Mouse (Mus musculus) heart, adult 2 months (tissue): Measurements from ENCODE around the gene Cchcr1. TPM values are rescaled to one million over a fixed set of nuclear protein-coding genes. Genes with fewer than 3 reads are reported as not detected.

ENCODE experiments used
- DNase-seq, 2 experiments: peaks; one replicate each; pipeline ENCODE4 v3.0.0; 2021
- H3K27ac ChIP-seq: fragments of 200-600 bp; 2 replicates; pipeline ENCODE4 v1.8.1; 2022
- H3K27me3 ChIP-seq: fragments of 200-500 bp; 2 replicates; pipeline ENCODE4 v1.6.1; 2012; ENCODE audit warnings: mild to moderate bottlenecking, low read length, inconsistent platforms, mixed read lengths; ENCODE audit not compliant: control insufficient read depth, insufficient read depth
- H3K36me3 ChIP-seq: fragments of 200-500 bp; 2 replicates; pipeline ENCODE4 v1.6.1; 2012; ENCODE audit warnings: low read length, inconsistent platforms; ENCODE audit not compliant: control insufficient read depth, insufficient read depth
- H3K4me1 ChIP-seq: fragments of 200-500 bp; 2 replicates; pipeline ENCODE4 v1.6.1; 2011; ENCODE audit warnings: low read length; ENCODE audit not compliant: control insufficient read depth, insufficient read depth
- H3K4me3 ChIP-seq: fragments of 200-600 bp; 2 replicates; pipeline ENCODE4 v1.8.1; 2022
- H3K79me2 ChIP-seq: fragments of 200-500 bp; replicated peaks from 2 replicates; pipeline ENCODE4 v1.6.1; 2012; ENCODE audit warnings: mild to moderate bottlenecking, inconsistent platforms, low read length, moderate library complexity, mixed read lengths; ENCODE audit not compliant: control insufficient read depth, insufficient read depth
- H3K9ac ChIP-seq: fragments of 200-500 bp; 2 replicates; pipeline ENCODE4 v1.6.1; 2012; ENCODE audit warnings: low read depth, mild to moderate bottlenecking, control low read depth, inconsistent platforms, low read length, mixed read lengths
- CTCF ChIP-seq: fragments of 200-600 bp; IDR thresholded peaks from 2 replicates; pipeline ENCODE4 v1.8.1; 2022; ENCODE audit warnings: antibody characterized with exemption, mild to moderate bottlenecking, moderate library complexity
- EP300 ChIP-seq: fragments of 200-500 bp; IDR thresholded peaks from 2 replicates; pipeline ENCODE4 v1.6.1; 2011; ENCODE audit warnings: low read depth, low read length, control low read depth; ENCODE audit not compliant: insufficient read depth
- POLR2A ChIP-seq: fragments of 200-500 bp; IDR thresholded peaks from 2 replicates; pipeline ENCODE4 v1.6.1; 2011; ENCODE audit warnings: mild to moderate bottlenecking, low read depth, low read length, control low read depth; ENCODE audit not compliant: insufficient read depth
- WGBS: fragments of 180-500 bp; shearing (Covaris S2); methylation state at CpG from one replicate; pipeline ENCODE4 v1.1.7; 2018; 5-methylcytosine and 5-hydroxymethylcytosine counted together
- intact Hi-C: fragments of 180-260 bp; cut with DNase I; formaldehyde crosslinking; loops from one replicate; pipeline ENCODE4 v1.15.1; 2025
- polyA plus RNA-seq: library from polyadenylated mRNA; depleted of rRNA; stranded (reverse); fragments of >200 nt; gene quantifications from 2 replicates; pipeline ENCODE4 v1.2.3, GENCODE M21; 2012; rRNA removed
- total RNA-seq, 2 experiments: library from RNA; stranded (reverse); gene quantifications; 2 replicates each; pipeline ENCODE4 v1.2.3; 2021

Cchcr1 gene
- total and polyA plus RNA-seq, 3 experiments, result 1.9 to 3.7 (median 2.2) TPM

- no peak overlapping the region for H3K9ac ChIP-seq
- intact Hi-C loops, result loop anchor here (2.0 kb wide), 1 partner anchor 33 kb away; no protein-coding TSS in a partner anchor
- WGBS, result 18% methylated on average over 6 of the region's 6 CpGs
Observed at GRCm38 (mm10) chr17:35578211-35578610, 61.3 kb downstream of the Cchcr1 start.

More at GRCm38 (mm10) chr17:35578211-35578610, 61.3 kb downstream of the Cchcr1 start:
- TF ChIP-seq POLR2A, result no peak
- peak; percentile 73 for TF ChIP-seq EP300
- peak; percentile 98 for TF ChIP-seq CTCF
- H3K4me3 ChIP-seq, result no peak overlapping the region
- DNase-seq, result peak; percentile 61 to 77
- H3K79me2 ChIP-seq, result no peaks in the 10 kb centered on the region
- no peaks in the 10 kb centered on the region for H3K36me3 ChIP-seq
- no peaks in the 10 kb centered on the region for H3K4me1 ChIP-seq
- H3K27ac ChIP-seq, result no peak overlapping the region
- no peaks in the 10 kb centered on the region for H3K27me3 ChIP-seq

Other genes starting within 250 kb of the Cchcr1 start
- 1 to 10 TPM; 1.5 TPM for gene H2-Q1, start 196.7 kb upstream of the Cchcr1 start, total RNA-seq
- not detected in 2 replicates for gene H2-Q1, start 196.7 kb upstream of the Cchcr1 start, polyA plus RNA-seq
- 1 to 10 TPM; 1.1 TPM for gene H2-Q2, start 174.9 kb upstream of the Cchcr1 start, total RNA-seq
- 0.12 and 0.31 TPM in 2 replicates for gene H2-Q2, start 174.9 kb upstream of the Cchcr1 start, polyA plus RNA-seq
- 10 to 100 TPM; 12.2 to 18.8 TPM for gene H2-Q4, start 137.5 kb upstream of the Cchcr1 start, total RNA-seq
- gene H2-Q4, start 137.5 kb upstream of the Cchcr1 start, polyA plus RNA-seq, result 35.0 and 48.6 TPM in 2 replicates
- 1 to 10 TPM; 1.2 to 3.7 TPM for gene H2-Q6, start 92.2 kb upstream of the Cchcr1 start, total RNA-seq
- 21.4 and 40.3 TPM in 2 replicates for gene H2-Q6, start 92.2 kb upstream of the Cchcr1 start, polyA plus RNA-seq
- 1 to 10 TPM; 1.1 to 1.9 TPM for gene H2-Q7, start 77.9 kb upstream of the Cchcr1 start, total RNA-seq
- gene H2-Q7, start 77.9 kb upstream of the Cchcr1 start, polyA plus RNA-seq, result 33.2 and 78.2 TPM in 2 replicates
- gene H2-Q10, start 47.0 kb upstream of the Cchcr1 start, total RNA-seq, result under 1 TPM; 0.34 to 0.37 TPM
- gene H2-Q10, start 47.0 kb upstream of the Cchcr1 start, polyA plus RNA-seq, result 4.2 and 7.0 TPM in 2 replicates
- gene Pou5f1, start 11.1 kb upstream of the Cchcr1 start, total RNA-seq, result not detected
- gene Pou5f1, start 11.1 kb upstream of the Cchcr1 start, polyA plus RNA-seq, result not detected in 2 replicates
- gene Tcf19, start 276 bp upstream of the Cchcr1 start, total RNA-seq, result 1 to 10 TPM; 2.0 to 2.4 TPM
- gene Tcf19, start 276 bp upstream of the Cchcr1 start, polyA plus RNA-seq, result 3.0 and 3.5 TPM in 2 replicates
- gene Psors1c2, start 16.1 kb downstream of the Cchcr1 start, total RNA-seq, result not detected
- gene Psors1c2, start 16.1 kb downstream of the Cchcr1 start, polyA plus RNA-seq, result not detected in 2 replicates
- under 1 TPM; 0.27 to 0.29 TPM for gene Cdsn, start 35.0 kb downstream of the Cchcr1 start, total RNA-seq
- gene Cdsn, start 35.0 kb downstream of the Cchcr1 start, polyA plus RNA-seq, result 0.94 and 1.1 TPM in 2 replicates
- not detected for gene 2300002M23Rik, start 50.4 kb downstream of the Cchcr1 start, total RNA-seq
- not detected in 2 replicates for gene 2300002M23Rik, start 50.4 kb downstream of the Cchcr1 start, polyA plus RNA-seq
- gene Sfta2, start 84.4 kb downstream of the Cchcr1 start, total RNA-seq, result not detected
- 0.47 TPM in 1 of 2 replicates, not detected in the other for gene Sfta2, start 84.4 kb downstream of the Cchcr1 start, polyA plus RNA-seq
- gene Gm9573, start 109.5 kb downstream of the Cchcr1 start, total RNA-seq, result not detected
- not detected in 2 replicates for gene Gm9573, start 109.5 kb downstream of the Cchcr1 start, polyA plus RNA-seq
- gene Mucl3, start 126.6 kb downstream of the Cchcr1 start, total RNA-seq, result not detected
- gene Mucl3, start 126.6 kb downstream of the Cchcr1 start, polyA plus RNA-seq, result not detected in 2 replicates
- 10 to 100 TPM; 26.6 to 28.3 TPM for gene Vars2, start 150.5 kb downstream of the Cchcr1 start, total RNA-seq
- gene Vars2, start 150.5 kb downstream of the Cchcr1 start, polyA plus RNA-seq, result 19.3 and 20.3 TPM in 2 replicates
- 10 to 100 TPM; 15.0 to 20.6 TPM for gene Gtf2h4, start 156.6 kb downstream of the Cchcr1 start, total RNA-seq
- gene Gtf2h4, start 156.6 kb downstream of the Cchcr1 start, polyA plus RNA-seq, result 19.2 and 21.0 TPM in 2 replicates
- 10 to 100 TPM; 25.9 to 30.6 TPM for gene Ddr1, start 187.5 kb downstream of the Cchcr1 start, total RNA-seq
- gene Ddr1, start 187.5 kb downstream of the Cchcr1 start, polyA plus RNA-seq, result 24.4 and 27.6 TPM in 2 replicates